Mouse (Mus musculus) hindbrain, embryonic 11.5 days (tissue): ENCODE measurements at regions not wholly inside any gene's neighbourhood (a gene's known extent, or its start where the extent isn't known, plus 50 kb on each side); places are given as distances from the start of the nearest gene placed in this dataset.

Experiments
- ATAC-seq: fragments of 200-750 bp; cut with Nextera tagmentation; 2 replicates; pipeline ENCODE4 v1.8.0; 2017; ENCODE audit warnings: mild to moderate bottlenecking, moderate TSS enrichment, moderate library complexity; ENCODE audit not compliant: low FRiP score
- DNase-seq: peaks from one replicate; pipeline ENCODE4 v3.0.0-alpha.2; 2015; ENCODE audit warnings: low spot score
- H3K27ac ChIP-seq: fragments of 300-500 bp; sonication (generic); 2 replicates; pipeline ENCODE4 v1.5.1; 2014; ENCODE audit warnings: mild to moderate bottlenecking, low read depth, low read length
- H3K27me3 ChIP-seq: fragments of 300-500 bp; sonication (generic); 2 replicates; pipeline ENCODE4 v1.6.1; 2014; ENCODE audit warnings: mild to moderate bottlenecking, low read length, moderate library complexity, mixed read lengths; ENCODE audit not compliant: control insufficient read depth, insufficient read depth
- H3K36me3 ChIP-seq: fragments of 300-500 bp; sonication (generic); 2 replicates; pipeline ENCODE4 v1.6.1; 2014; ENCODE audit warnings: mild to moderate bottlenecking, low read length, moderate library complexity, mixed read lengths; ENCODE audit not compliant: control insufficient read depth, insufficient read depth
- H3K4me1 ChIP-seq: fragments of 300-500 bp; sonication (generic); replicated peaks from 2 replicates; pipeline ENCODE4 v1.6.1; 2014; ENCODE audit warnings: low read length, mixed read lengths; ENCODE audit not compliant: control insufficient read depth, insufficient read depth
- H3K4me2 ChIP-seq: fragments of 300-500 bp; sonication (generic); replicated peaks from 2 replicates; pipeline ENCODE4 v1.6.1; 2014; ENCODE audit warnings: mild to moderate bottlenecking, low read depth, low read length
- H3K4me3 ChIP-seq: fragments of 300-500 bp; sonication (generic); 2 replicates; pipeline ENCODE4 v1.5.1; 2014; ENCODE audit warnings: low read depth, low read length
- H3K9ac ChIP-seq: fragments of 300-500 bp; sonication (generic); 2 replicates; pipeline ENCODE4 v1.6.1; 2014; ENCODE audit warnings: low read depth, low read length
- H3K9me3 ChIP-seq: fragments of 300-500 bp; sonication (generic); 2 replicates; pipeline ENCODE4 v1.6.1; 2016; ENCODE audit warnings: low read length; ENCODE audit not compliant: control insufficient read depth
- WGBS: fragments of 180-500 bp; shearing (Covaris S2); extraction: QIAGEN DNeasy Blood & Tissue Kit; methylation state at CpG from one replicate; pipeline ENCODE4 v1.1.7; 2014; 5-methylcytosine and 5-hydroxymethylcytosine counted together

DNA sequence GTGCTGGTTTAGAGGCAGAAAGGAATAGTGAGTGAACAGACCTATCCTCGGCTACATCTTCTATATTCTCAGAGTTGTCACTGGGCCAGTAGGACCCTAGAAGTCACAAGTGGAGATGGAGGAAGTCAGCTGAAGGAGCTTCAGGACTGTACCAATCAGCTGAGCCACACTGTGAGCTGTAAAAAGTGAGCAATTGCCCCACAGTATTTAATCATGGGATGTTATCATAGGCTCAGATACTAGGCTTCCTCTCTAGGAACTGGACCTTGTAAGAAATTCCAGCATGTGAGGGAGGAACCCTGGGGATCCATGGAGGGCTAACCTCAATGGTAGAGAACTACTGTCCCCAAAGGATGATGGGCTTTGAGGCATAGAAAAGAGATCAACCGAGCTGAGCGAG is 78.2 kb upstream of the Maf start:
- no peaks in the 10 kb centered on the region for H3K9me3 ChIP-seq
- no peaks in the 10 kb centered on the region for H3K36me3 ChIP-seq
- no peaks in the 10 kb centered on the region for H3K4me1 ChIP-seq
- H3K27me3 ChIP-seq = no peaks in the 10 kb centered on the region
- no peak for ATAC-seq
- no peak overlapping the region for H3K27ac ChIP-seq
- 96% methylated on average over 3 of the region's 3 CpGs for WGBS
- H3K4me2 ChIP-seq = no peak overlapping the region
- no peak overlapping the region for H3K4me3 ChIP-seq
- H3K9ac ChIP-seq = no peak overlapping the region
- no peak for DNase-seq

DNA sequence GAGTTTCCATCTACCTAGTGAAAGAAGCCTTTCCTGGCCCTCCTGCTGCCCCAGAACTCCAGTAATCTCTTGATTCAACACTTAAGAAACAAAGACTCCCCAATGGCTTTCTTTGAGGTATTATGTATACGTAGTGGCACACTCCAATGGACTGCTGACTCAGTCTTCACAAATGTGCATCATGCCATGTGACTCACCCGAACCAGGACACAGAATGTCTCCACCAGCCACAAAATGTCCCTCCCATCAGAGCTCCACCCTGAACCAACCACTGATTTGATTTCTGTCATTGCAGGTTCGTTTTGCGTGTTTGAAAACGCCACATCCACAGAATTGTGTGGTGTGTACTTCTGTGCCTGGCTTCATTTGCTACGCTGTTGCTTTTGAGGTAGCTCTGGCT is 75.8 kb upstream of the Maf start:
- Histone ChIP-seq H3K27ac (no peak overlapping the region), H3K4me3 (no peak overlapping the region), H3K27me3 (no peaks in the 10 kb centered on the region), H3K36me3 (no peaks in the 10 kb centered on the region), H3K9me3 (no peaks in the 10 kb centered on the region), H3K9ac (no peak overlapping the region), H3K4me2 (no peak overlapping the region), H3K4me1 (no peaks in the 10 kb centered on the region)
- ATAC-seq (no peak), DNase-seq (no peak)
- WGBS = 92% methylated on average over 6 of the region's 6 CpGs

DNA sequence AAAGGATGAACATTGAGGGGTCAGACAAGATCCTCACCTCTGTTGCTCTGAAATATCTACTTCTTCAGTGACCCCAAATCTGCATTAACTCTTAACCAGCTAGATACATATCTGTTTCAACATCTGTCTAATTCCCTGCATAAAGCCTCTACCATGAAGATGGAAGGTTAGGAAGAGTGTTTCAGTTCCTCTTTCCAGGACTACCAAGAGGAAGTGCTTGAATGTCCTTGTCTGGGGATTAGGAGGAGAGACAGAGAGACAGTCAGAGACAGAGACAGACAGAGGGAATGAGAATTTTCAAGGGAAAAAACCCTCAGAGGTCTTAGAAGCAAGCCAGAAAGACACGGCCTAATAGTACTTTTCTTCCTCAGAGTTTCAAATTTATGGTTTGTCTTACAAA is 70.8 kb upstream of the Maf start:
- Histone ChIP-seq H3K27me3 (no peaks in the 10 kb centered on the region), H3K9me3 (no peaks in the 10 kb centered on the region), H3K4me1 (no peaks in the 10 kb centered on the region), H3K4me3 (no peak overlapping the region), H3K4me2 (no peak overlapping the region), H3K27ac (no peak overlapping the region), H3K36me3 (no peaks in the 10 kb centered on the region), H3K9ac (no peak overlapping the region)
- ATAC-seq = no peak
- no peak for DNase-seq
- 92% methylated on average over 1 of the region's 1 CpGs for WGBS

DNA sequence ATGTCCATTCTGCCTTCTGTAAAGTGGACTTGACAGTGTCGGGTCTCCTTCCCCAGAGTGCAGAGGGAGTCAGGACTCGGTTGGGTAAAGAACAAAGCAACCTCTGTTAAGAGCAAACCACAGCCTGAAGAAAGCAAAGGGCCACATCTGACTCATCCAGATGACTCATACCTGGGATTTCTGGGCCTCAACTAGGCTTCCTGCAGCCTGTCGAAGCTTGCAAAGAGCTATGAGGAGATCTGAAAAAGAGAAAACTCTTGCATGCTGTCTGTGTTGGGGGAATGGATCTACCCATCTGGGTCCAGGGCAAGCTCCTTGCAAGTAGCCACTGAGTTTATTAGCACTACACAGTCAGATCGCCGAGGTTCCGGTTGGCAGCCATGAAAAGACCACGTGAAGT is 63.5 kb upstream of the Maf start:
- H3K9ac ChIP-seq = no peak overlapping the region
- 88% methylated on average over 7 of the region's 7 CpGs for WGBS
- H3K9me3 ChIP-seq = no peaks in the 10 kb centered on the region
- H3K27me3 ChIP-seq = no peaks in the 10 kb centered on the region; the same call in 1 of the 2 replicates
- no peak for ATAC-seq
- H3K4me3 ChIP-seq = no peak overlapping the region
- H3K27ac ChIP-seq = no peak overlapping the region
- H3K4me2 ChIP-seq = no peak overlapping the region
- DNase-seq = no peak
- 0 out of 2 replicates have a peak, but pooled peaks cover 3% of the 10 kb centered on the region for H3K4me1 ChIP-seq
- H3K36me3 ChIP-seq = no peaks in the 10 kb centered on the region

DNA sequence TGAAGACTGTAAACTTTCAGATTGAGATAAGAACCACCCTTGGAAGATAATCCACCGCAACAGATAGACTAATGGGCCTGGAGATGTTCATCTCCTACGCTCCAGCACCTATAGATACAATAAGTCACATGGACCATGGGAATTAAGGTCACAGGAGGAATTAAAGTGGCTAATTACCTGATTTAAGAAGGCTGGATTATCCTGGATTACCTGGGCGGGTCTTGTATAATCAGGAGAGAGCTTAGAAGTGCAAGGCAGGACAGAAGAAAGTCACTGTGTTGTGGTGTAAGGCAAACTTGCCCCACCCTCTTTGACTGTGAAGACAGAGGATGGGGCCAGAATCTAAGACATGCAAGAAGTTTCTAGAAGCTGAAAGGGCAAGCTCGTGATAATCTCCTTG is 61.0 kb upstream of the Maf start:
- no peak for DNase-seq
- 90% methylated on average over 4 of the region's 4 CpGs for WGBS

DNA sequence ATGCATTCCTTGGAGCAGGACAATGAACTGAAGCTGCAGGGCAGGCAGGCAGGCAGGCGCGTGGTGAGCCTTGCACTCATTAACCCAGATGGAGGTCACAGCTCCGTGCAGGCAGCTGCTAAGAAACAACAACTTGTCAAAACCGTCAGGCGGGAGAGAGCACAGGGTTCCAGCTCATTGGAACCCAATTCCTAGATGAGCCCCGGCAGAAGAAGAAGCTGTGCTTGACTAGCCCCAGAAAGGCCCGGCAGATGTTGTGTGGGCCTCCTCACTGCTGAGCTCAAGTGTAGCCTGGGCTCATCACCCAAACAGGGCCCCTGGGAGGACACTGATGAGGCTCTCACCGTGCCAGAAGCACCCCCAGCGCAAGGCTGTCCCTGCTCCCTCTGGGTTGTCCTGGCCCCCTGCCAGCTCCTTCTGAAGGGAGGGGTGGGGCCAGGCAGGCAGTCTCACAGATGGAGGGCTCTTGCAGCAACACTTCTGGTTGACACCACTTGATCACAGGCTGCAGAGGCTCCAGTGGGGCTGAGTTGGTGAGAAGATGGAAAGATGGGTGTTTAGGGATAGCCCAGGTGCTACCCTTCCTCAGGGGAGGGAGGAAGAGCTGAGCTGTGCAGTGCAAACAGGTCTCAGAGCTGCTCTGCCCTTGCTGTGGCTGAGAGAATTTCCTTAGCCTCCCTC is 58.8 kb upstream of the Maf start:
- H3K4me2 ChIP-seq = no peak overlapping the region
- H3K27me3 ChIP-seq = no peaks in the 10 kb centered on the region; the same call in 1 of the 2 replicates
- H3K4me1 ChIP-seq = 0 out of 2 replicates have a peak, but pooled peaks cover 3% of the 10 kb centered on the region
- no peaks in the 10 kb centered on the region for H3K36me3 ChIP-seq
- 0 out of 2 replicates have a peak, but pooled peaks have one; percentile 45 for ATAC-seq
- 7% methylated on average over 9 of the region's 9 CpGs for WGBS
- no peak overlapping the region for H3K4me3 ChIP-seq
- H3K9me3 ChIP-seq = no peaks in the 10 kb centered on the region
- H3K27ac ChIP-seq = no peak overlapping the region
- H3K9ac ChIP-seq = no peak overlapping the region
- peak; percentile 33 for DNase-seq

More for the DNA sequence above, 61.0 kb upstream of the Maf start:
- H3K9ac ChIP-seq = no peak overlapping the region
- H3K4me1 ChIP-seq = 0 out of 2 replicates have a peak, but pooled peaks cover 3% of the 10 kb centered on the region
- H3K9me3 ChIP-seq = no peaks in the 10 kb centered on the region
- H3K27me3 ChIP-seq = no peaks in the 10 kb centered on the region; the same call in 1 of the 2 replicates
- no peaks in the 10 kb centered on the region for H3K36me3 ChIP-seq
- no peak overlapping the region for H3K4me2 ChIP-seq
- no peak overlapping the region for H3K4me3 ChIP-seq
- ATAC-seq = no peak
- no peak overlapping the region for H3K27ac ChIP-seq

DNA sequence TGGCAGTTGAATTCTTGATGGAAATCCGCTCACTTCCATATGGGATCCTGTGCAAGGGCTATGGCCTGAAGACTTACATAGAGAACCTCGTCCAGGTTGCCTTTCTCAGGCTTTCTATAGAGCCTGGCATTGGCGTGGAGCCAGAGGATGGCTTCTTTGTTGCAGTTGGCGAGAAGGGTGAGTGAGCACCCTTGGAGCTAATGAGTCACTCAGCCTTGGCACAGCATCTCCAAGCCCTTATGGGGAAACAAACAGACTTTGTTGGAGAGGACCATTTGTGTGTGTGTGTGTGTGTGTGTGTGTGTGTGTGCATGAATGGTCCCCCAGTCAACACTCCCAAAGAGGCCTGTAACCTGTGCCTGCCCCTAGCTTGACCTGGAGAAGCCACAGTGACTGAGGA is 57.0 kb upstream of the Maf start:
- WGBS = 85% methylated on average over 4 of the region's 4 CpGs
- Histone ChIP-seq H3K9me3 (no peaks in the 10 kb centered on the region), H3K9ac (no peak overlapping the region), H3K27me3 (no peaks in the 10 kb centered on the region; the same call in 1 of the 2 replicates), H3K4me2 (no peak overlapping the region), H3K27ac (no peak overlapping the region), H3K4me3 (no peak overlapping the region), H3K4me1 (0 out of 2 replicates have a peak, but pooled peaks cover 3% of the 10 kb centered on the region), H3K36me3 (no peaks in the 10 kb centered on the region)
- ATAC-seq (no peak), DNase-seq (no peak)

DNA sequence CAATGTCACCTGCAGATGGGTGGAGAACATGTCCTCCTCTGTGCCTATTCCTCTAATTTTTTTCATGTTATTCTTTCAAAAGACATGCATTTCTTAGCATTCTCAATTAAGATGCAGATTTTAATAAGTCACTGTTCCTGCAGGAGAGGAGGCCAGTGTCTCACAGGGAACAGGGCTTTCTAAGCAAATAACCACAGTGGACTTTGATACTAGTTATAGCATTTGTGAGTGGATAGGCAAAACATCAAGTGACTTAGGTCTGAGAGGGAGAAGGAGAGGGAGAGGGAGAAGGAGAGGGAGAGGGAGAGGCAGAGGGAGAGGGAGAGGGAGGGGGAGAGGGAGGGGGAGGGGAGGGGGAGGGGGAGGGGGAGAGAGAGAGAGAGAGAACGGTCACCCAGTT is 50.4 kb upstream of the Maf start:
- no peak overlapping the region for H3K27ac ChIP-seq
- H3K4me3 ChIP-seq = no peak overlapping the region
- no peaks in the 10 kb centered on the region for H3K27me3 ChIP-seq
- no peak overlapping the region for H3K9ac ChIP-seq
- ATAC-seq (no peak), DNase-seq (no peak)
- H3K4me1 ChIP-seq = no peaks in the 10 kb centered on the region
- H3K4me2 ChIP-seq = no peak overlapping the region
- H3K9me3 ChIP-seq = no peaks in the 10 kb centered on the region
- H3K36me3 ChIP-seq = no peaks in the 10 kb centered on the region
- WGBS = 80% methylated on average over 1 of the region's 1 CpGs
